Mouse (Mus musculus): Measurements from ENCODE around the gene Smim4. TPM values are rescaled to one million over a fixed set of nuclear protein-coding genes. Genes with fewer than 3 reads are reported as not detected.

Gene Smim4
- polyA plus RNA-seq (2014; fragmentation: Nextera tagmentation; extraction: Ambion mirVana), result 62.3 and 64.8 TPM in 2 replicates

DNA sequence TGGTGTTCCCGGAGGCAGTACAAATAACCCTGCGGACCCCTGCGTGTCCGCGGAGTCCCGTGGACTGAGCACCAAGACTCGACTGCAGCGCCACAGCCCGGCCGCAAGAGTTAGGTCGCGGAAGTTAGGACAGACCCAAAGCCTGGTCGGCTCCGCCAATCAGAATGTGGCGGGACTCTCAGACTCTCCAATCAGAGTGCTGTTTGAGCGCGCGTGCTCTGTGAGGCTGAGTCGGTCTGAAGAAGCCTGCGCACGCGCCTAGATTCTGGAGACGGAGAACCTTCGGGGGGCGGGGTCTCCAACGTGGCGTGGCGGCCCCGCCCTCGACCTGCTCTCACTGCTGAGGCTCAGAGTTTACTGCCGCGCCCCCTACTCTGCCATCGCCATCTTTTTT, at the start of gene Smim4:
TSS of gene Smim4 (minus strand) at position 131 of the 394 bp plus-strand sequence.
- Histone ChIP-seq H3K36me3 (ENCODE audit: control insufficient read depth, insufficient read depth, low read length) (peaks cover 10% of the 10 kb centered on the region; the same call in 1 of the 2 replicates), H3K27ac (replicated peaks; ENCODE audit: low read depth, low read length) (peak within 1 kb of the TSS; percentile 84), H3K9me3 (ENCODE audit: control insufficient read depth, low read length) (no peaks in the 10 kb centered on the region), H3K9ac (ENCODE audit: low read depth, low read length) (peak within 1 kb of the TSS; percentile 84), H3K4me3 (ENCODE audit: low read depth, low read length) (peak within 1 kb of the TSS; percentile 69), H3K4me2 (ENCODE audit: low read depth, low read length) (peak within 1 kb of the TSS; percentile 74), H3K4me1 (ENCODE audit: control insufficient read depth, insufficient read depth, low read length) (peaks cover 58% of the 10 kb centered on the region), H3K27me3 (replicated peaks; ENCODE audit: control insufficient read depth, insufficient read depth, low read length) (no peaks in the 10 kb centered on the region)
- WGBS, result under 1% methylated on average over 33 of the region's 33 CpGs
- DNase-seq (ENCODE audit: low spot score) (peak; percentile 100), ATAC-seq (ENCODE audit: low read depth) (peak; percentile 94)

- Histone ChIP-seq H3K27ac (replicated peaks; ENCODE audit: low read depth, low read length) (no peak overlapping the region), H3K4me1 (ENCODE audit: control insufficient read depth, insufficient read depth, low read length) (no peaks in the 10 kb centered on the region), H3K9me3 (ENCODE audit: control insufficient read depth, low read length) (no peaks in the 10 kb centered on the region), H3K36me3 (ENCODE audit: control insufficient read depth, insufficient read depth, low read length) (peaks cover 98% of the 10 kb centered on the region), H3K4me2 (ENCODE audit: low read depth, low read length) (no peak overlapping the region), H3K9ac (ENCODE audit: low read depth, low read length) (no peak overlapping the region), H3K4me3 (ENCODE audit: low read depth, low read length) (no peak overlapping the region), H3K27me3 (replicated peaks; ENCODE audit: control insufficient read depth, insufficient read depth, low read length) (no peaks in the 10 kb centered on the region)
- no peak for ATAC-seq (ENCODE audit: low read depth)
- DNase-seq (ENCODE audit: low spot score), result no peak
- WGBS, result 91% methylated on average over 5 of the region's 5 CpGs
Measured at GRCm38 (mm10) chr14:31177715-31178114, 49.0 kb upstream of the Smim4 start.

DNA sequence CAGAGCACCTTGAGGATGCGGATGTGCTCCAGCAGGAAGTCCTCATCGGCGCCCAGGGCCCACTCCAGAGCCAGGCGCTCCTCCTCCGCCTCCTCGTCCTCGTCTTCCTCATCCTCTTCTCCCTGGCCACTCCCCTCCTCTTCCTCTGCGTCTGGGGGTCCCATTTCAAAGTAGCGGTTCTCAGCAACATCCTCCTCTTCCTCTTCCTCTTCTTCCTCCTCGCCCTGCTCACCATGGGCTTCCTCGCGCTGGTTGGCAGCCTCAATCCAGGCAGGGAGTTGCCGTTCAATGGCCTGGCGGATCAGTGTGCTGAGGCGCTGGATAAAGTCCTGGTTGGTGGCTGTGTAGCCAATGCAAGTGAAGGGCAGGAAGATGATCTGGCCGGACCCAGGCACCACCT, 48.5 kb upstream of the Smim4 start:
- Histone ChIP-seq H3K36me3 (ENCODE audit: control insufficient read depth, insufficient read depth, low read length) (peaks cover 98% of the 10 kb centered on the region), H3K9me3 (ENCODE audit: control insufficient read depth, low read length) (no peaks in the 10 kb centered on the region), H3K4me2 (ENCODE audit: low read depth, low read length) (no peak overlapping the region), H3K27ac (replicated peaks; ENCODE audit: low read depth, low read length) (no peak overlapping the region), H3K27me3 (replicated peaks; ENCODE audit: control insufficient read depth, insufficient read depth, low read length) (no peaks in the 10 kb centered on the region), H3K4me1 (ENCODE audit: control insufficient read depth, insufficient read depth, low read length) (no peaks in the 10 kb centered on the region), H3K9ac (ENCODE audit: low read depth, low read length) (no peak overlapping the region), H3K4me3 (ENCODE audit: low read depth, low read length) (no peak overlapping the region)
- 85% methylated on average over 16 of the region's 16 CpGs for WGBS
- ATAC-seq (ENCODE audit: low read depth) (no peak), DNase-seq (ENCODE audit: low spot score) (no peak)

DNA sequence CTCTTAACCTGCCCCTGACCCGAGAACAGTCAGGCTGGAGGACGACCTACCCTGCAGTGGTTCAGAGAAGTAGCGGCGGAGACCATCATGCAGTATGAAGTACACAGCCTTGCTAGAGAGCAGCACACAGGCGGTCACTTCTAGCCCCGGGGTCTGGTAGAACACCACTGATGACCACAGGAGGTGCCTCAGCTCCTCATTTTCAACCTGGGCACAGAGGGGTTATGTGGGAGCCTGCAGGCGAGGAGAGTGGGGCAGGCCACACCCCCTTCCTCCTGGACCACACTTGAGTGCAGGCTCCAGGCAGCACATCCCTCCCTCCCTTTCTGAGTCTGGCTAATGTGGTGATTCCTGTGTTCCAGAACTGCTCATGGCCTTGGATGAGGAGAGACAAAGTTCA, 44.8 kb upstream of the Smim4 start:
- H3K4me1 ChIP-seq (ENCODE audit: control insufficient read depth, insufficient read depth, low read length), result no peaks in the 10 kb centered on the region
- no peak overlapping the region for H3K9ac ChIP-seq (ENCODE audit: low read depth, low read length)
- no peak overlapping the region for H3K27ac ChIP-seq (replicated peaks; ENCODE audit: low read depth, low read length)
- peaks cover 88% of the 10 kb centered on the region for H3K36me3 ChIP-seq (ENCODE audit: control insufficient read depth, insufficient read depth, low read length)
- H3K4me3 ChIP-seq (ENCODE audit: low read depth, low read length), result no peak overlapping the region
- H3K9me3 ChIP-seq (ENCODE audit: control insufficient read depth, low read length), result no peaks in the 10 kb centered on the region
- no peak for DNase-seq (ENCODE audit: low spot score)
- no peak for ATAC-seq (ENCODE audit: low read depth)
- no peak overlapping the region for H3K4me2 ChIP-seq (ENCODE audit: low read depth, low read length)
- no peaks in the 10 kb centered on the region for H3K27me3 ChIP-seq (replicated peaks; ENCODE audit: control insufficient read depth, insufficient read depth, low read length)
- WGBS, result 86% methylated on average over 6 of the region's 7 CpGs

- Histone ChIP-seq H3K4me3 (ENCODE audit: low read depth, low read length) (no peak overlapping the region), H3K9me3 (ENCODE audit: control insufficient read depth, low read length) (no peaks in the 10 kb centered on the region), H3K36me3 (ENCODE audit: control insufficient read depth, insufficient read depth, low read length) (peaks cover 84% of the 10 kb centered on the region), H3K4me1 (ENCODE audit: control insufficient read depth, insufficient read depth, low read length) (no peaks in the 10 kb centered on the region), H3K4me2 (ENCODE audit: low read depth, low read length) (no peak overlapping the region), H3K27ac (replicated peaks; ENCODE audit: low read depth, low read length) (no peak overlapping the region), H3K9ac (ENCODE audit: low read depth, low read length) (no peak overlapping the region), H3K27me3 (replicated peaks; ENCODE audit: control insufficient read depth, insufficient read depth, low read length) (no peaks in the 10 kb centered on the region)
- DNase-seq (ENCODE audit: low spot score) (no peak), ATAC-seq (ENCODE audit: low read depth) (no peak)
- 81% methylated on average over 18 of the region's 18 CpGs for WGBS
Measured at GRCm38 (mm10) chr14:31172781-31173455, 44.2 kb upstream of the Smim4 start.

- no peaks in the 10 kb centered on the region for H3K9me3 ChIP-seq (ENCODE audit: control insufficient read depth, low read length)
- no peak for ATAC-seq (ENCODE audit: low read depth)
Measured at GRCm38 (mm10) chr14:31171821-31172220, 43.1 kb upstream of the Smim4 start.

DNA sequence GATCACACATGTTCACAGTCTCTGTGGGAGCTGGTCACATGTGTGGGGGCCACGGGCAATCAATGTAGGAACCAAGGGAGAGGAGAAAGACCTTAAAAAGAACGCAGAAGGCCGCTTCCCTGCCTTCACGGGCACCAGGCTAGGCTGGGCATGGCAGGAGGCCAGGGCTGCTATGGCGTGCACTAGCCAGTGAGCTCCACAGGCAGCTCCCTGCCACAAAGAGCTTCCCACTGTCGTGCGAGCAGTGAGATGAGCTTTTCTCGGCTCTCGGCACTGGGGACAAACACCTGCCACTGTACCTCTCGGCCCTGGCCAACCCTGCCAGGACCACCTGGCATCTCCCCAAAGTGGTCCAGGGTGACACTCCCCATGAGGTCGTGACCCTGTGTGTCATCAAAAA, 42.6 kb upstream of the Smim4 start:
- ATAC-seq (ENCODE audit: low read depth) (no peak), DNase-seq (ENCODE audit: low spot score) (no peak)
- Histone ChIP-seq H3K9ac (ENCODE audit: low read depth, low read length) (no peak overlapping the region), H3K4me2 (ENCODE audit: low read depth, low read length) (no peak overlapping the region), H3K4me1 (ENCODE audit: control insufficient read depth, insufficient read depth, low read length) (peaks cover 3% of the 10 kb centered on the region; the same call in 1 of the 2 replicates), H3K36me3 (ENCODE audit: control insufficient read depth, insufficient read depth, low read length) (peaks cover 68% of the 10 kb centered on the region), H3K27me3 (replicated peaks; ENCODE audit: control insufficient read depth, insufficient read depth, low read length) (no peaks in the 10 kb centered on the region), H3K9me3 (ENCODE audit: control insufficient read depth, low read length) (no peaks in the 10 kb centered on the region), H3K4me3 (ENCODE audit: low read depth, low read length) (no peak overlapping the region), H3K27ac (replicated peaks; ENCODE audit: low read depth, low read length) (no peak overlapping the region)
- WGBS, result 87% methylated on average over 11 of the region's 11 CpGs

More at GRCm38 (mm10) chr14:31171821-31172220, 43.1 kb upstream of the Smim4 start:
- no peak overlapping the region for H3K27ac ChIP-seq (replicated peaks; ENCODE audit: low read depth, low read length)
- H3K27me3 ChIP-seq (replicated peaks; ENCODE audit: control insufficient read depth, insufficient read depth, low read length), result no peaks in the 10 kb centered on the region
- WGBS, result 94% methylated on average over 15 of the region's 15 CpGs
- H3K4me2 ChIP-seq (ENCODE audit: low read depth, low read length), result no peak overlapping the region
- peaks cover 73% of the 10 kb centered on the region for H3K36me3 ChIP-seq (ENCODE audit: control insufficient read depth, insufficient read depth, low read length)
- DNase-seq (ENCODE audit: low spot score), result no peak
- no peak overlapping the region for H3K9ac ChIP-seq (ENCODE audit: low read depth, low read length)
- no peak overlapping the region for H3K4me3 ChIP-seq (ENCODE audit: low read depth, low read length)
- H3K4me1 ChIP-seq (ENCODE audit: control insufficient read depth, insufficient read depth, low read length), result no peaks in the 10 kb centered on the region

- no peak for DNase-seq (ENCODE audit: low spot score)
- H3K9ac ChIP-seq (ENCODE audit: low read depth, low read length), result no peak overlapping the region
- peaks cover 5% of the 10 kb centered on the region; the same call in 1 of the 2 replicates for H3K4me1 ChIP-seq (ENCODE audit: control insufficient read depth, insufficient read depth, low read length)
- H3K36me3 ChIP-seq (ENCODE audit: control insufficient read depth, insufficient read depth, low read length), result peaks cover 64% of the 10 kb centered on the region
- no peaks in the 10 kb centered on the region for H3K9me3 ChIP-seq (ENCODE audit: control insufficient read depth, low read length)
- H3K4me3 ChIP-seq (ENCODE audit: low read depth, low read length), result no peak overlapping the region
- H3K4me2 ChIP-seq (ENCODE audit: low read depth, low read length), result no peak overlapping the region
- no peak for ATAC-seq (ENCODE audit: low read depth)
- WGBS, result 86% methylated on average over 13 of the region's 13 CpGs
- H3K27ac ChIP-seq (replicated peaks; ENCODE audit: low read depth, low read length), result no peak overlapping the region
- H3K27me3 ChIP-seq (replicated peaks; ENCODE audit: control insufficient read depth, insufficient read depth, low read length), result no peaks in the 10 kb centered on the region
Measured at GRCm38 (mm10) chr14:31170963-31171362, 42.2 kb upstream of the Smim4 start.

- Histone ChIP-seq H3K27me3 (replicated peaks; ENCODE audit: control insufficient read depth, insufficient read depth, low read length) (no peaks in the 10 kb centered on the region), H3K9me3 (ENCODE audit: control insufficient read depth, low read length) (no peaks in the 10 kb centered on the region), H3K36me3 (ENCODE audit: control insufficient read depth, insufficient read depth, low read length) (peaks cover 50% of the 10 kb centered on the region), H3K9ac (ENCODE audit: low read depth, low read length) (no peak overlapping the region), H3K27ac (replicated peaks; ENCODE audit: low read depth, low read length) (no peak overlapping the region), H3K4me3 (ENCODE audit: low read depth, low read length) (no peak overlapping the region), H3K4me2 (ENCODE audit: low read depth, low read length) (no peak overlapping the region), H3K4me1 (ENCODE audit: control insufficient read depth, insufficient read depth, low read length) (peaks cover 5% of the 10 kb centered on the region; the same call in 1 of the 2 replicates)
- 83% methylated on average over 6 of the region's 6 CpGs for WGBS
- DNase-seq (ENCODE audit: low spot score) (no peak), ATAC-seq (ENCODE audit: low read depth) (no peak)
Measured at GRCm38 (mm10) chr14:31169508-31169907, 40.8 kb upstream of the Smim4 start.
